Mouse (Mus musculus) liver, embryonic 16.5 days (tissue): Measurements from ENCODE around the gene Vash2. TPM values are rescaled to one million over a fixed set of nuclear protein-coding genes. Genes with fewer than 3 reads are reported as not detected.

Experiments
- ATAC-seq: fragments of 200-750 bp; cut with Nextera tagmentation; 2 replicates; pipeline ENCODE4 v1.8.0; 2017; ENCODE audit warnings: low read depth, mild to moderate bottlenecking, moderate number of reproducible peaks, moderate library complexity
- H3K27ac ChIP-seq: fragments of 300-500 bp; sonication (generic); 2 replicates; pipeline ENCODE4 v1.5.1; 2014; ENCODE audit warnings: mild to moderate bottlenecking, low read length
- H3K27me3 ChIP-seq: fragments of 300-500 bp; sonication (generic); 2 replicates; pipeline ENCODE4 v1.6.1; 2014; ENCODE audit warnings: low read depth, low read length, mixed read lengths; ENCODE audit not compliant: control insufficient read depth, insufficient read depth
- H3K36me3 ChIP-seq: fragments of 300-500 bp; sonication (generic); 2 replicates; pipeline ENCODE4 v1.6.1; 2014; ENCODE audit warnings: mild to moderate bottlenecking; ENCODE audit not compliant: control insufficient read depth, insufficient read depth
- H3K4me1 ChIP-seq: fragments of 300-500 bp; sonication (generic); 2 replicates; pipeline ENCODE4 v1.6.1; 2014; ENCODE audit warnings: low read depth, low read length, mixed read lengths; ENCODE audit not compliant: control insufficient read depth
- H3K4me2 ChIP-seq: fragments of 300-500 bp; sonication (generic); 2 replicates; pipeline ENCODE4 v1.6.1; 2014; ENCODE audit warnings: low read depth, low read length, mixed read lengths
- H3K4me3 ChIP-seq: fragments of 300-500 bp; sonication (generic); 2 replicates; pipeline ENCODE4 v1.5.1; 2014; ENCODE audit warnings: low read depth, mild to moderate bottlenecking, low read length
- H3K9ac ChIP-seq: fragments of 300-500 bp; sonication (generic); 2 replicates; pipeline ENCODE4 v1.6.1; 2014; ENCODE audit warnings: low read depth, low read length
- H3K9me3 ChIP-seq: fragments of 300-500 bp; sonication (generic); replicated peaks from 2 replicates; pipeline ENCODE4 v1.6.1; 2016; ENCODE audit warnings: low read length; ENCODE audit not compliant: control insufficient read depth
- WGBS: fragments of 180-500 bp; shearing (Covaris S2); extraction: QIAGEN DNeasy Blood & Tissue Kit; methylation state at CpG from one replicate; pipeline ENCODE4 v1.1.7; 2014; ENCODE audit not compliant: insufficient replicate concordance; 5-methylcytosine and 5-hydroxymethylcytosine counted together
- polyA plus RNA-seq: library from polyadenylated mRNA; unstranded; fragments of >200 nt; fragmentation: Nextera tagmentation; extraction: Ambion mirVana; gene quantifications from 2 replicates; pipeline ENCODE4 v1.2.1, GENCODE M21; 2015

Gene Vash2
- polyA plus RNA-seq, 1 experiment from 2014 or later: 0.94 TPM

GRCm38 (mm10) chr1:191014271-191014670 is 35.2 kb upstream of the Vash2 start:
- ATAC-seq: no peak
- WGBS: 80% methylated on average over 3 of the region's 3 CpGs
- no peak overlapping the region for H3K27ac ChIP-seq
- H3K36me3 ChIP-seq: peaks cover 3% of the 10 kb centered on the region
- no peaks in the 10 kb centered on the region for H3K9me3 ChIP-seq
- no peak overlapping the region for H3K4me2 ChIP-seq
- H3K9ac ChIP-seq: no peak overlapping the region
- H3K4me1 ChIP-seq: no peaks in the 10 kb centered on the region
- H3K27me3 ChIP-seq: no peaks in the 10 kb centered on the region
- no peak overlapping the region for H3K4me3 ChIP-seq

- H3K9me3 ChIP-seq: no peaks in the 10 kb centered on the region
- no peak overlapping the region for H3K27ac ChIP-seq
- H3K4me1 ChIP-seq: no peaks in the 10 kb centered on the region
- H3K4me3 ChIP-seq: no peak overlapping the region
- H3K9ac ChIP-seq: no peak overlapping the region
- peaks cover 14% of the 10 kb centered on the region for H3K36me3 ChIP-seq
- H3K4me2 ChIP-seq: no peak overlapping the region
- no peaks in the 10 kb centered on the region for H3K27me3 ChIP-seq
- 90% methylated on average over 5 of the region's 5 CpGs for WGBS
- no peak for ATAC-seq
These were observed 29.6 kb upstream of the Vash2 start for GRCm38 (mm10) chr1:191008707-191009106.

GRCm38 (mm10) chr1:191002201-191002600 is 23.1 kb upstream of the Vash2 start:
- no peak overlapping the region for H3K27ac ChIP-seq
- 55% methylated on average over 6 of the region's 6 CpGs for WGBS
- H3K4me3 ChIP-seq: no peak overlapping the region
- H3K36me3 ChIP-seq: no peaks in the 10 kb centered on the region
- no peak overlapping the region for H3K9ac ChIP-seq
- no peaks in the 10 kb centered on the region for H3K9me3 ChIP-seq
- no peak for ATAC-seq
- no peaks in the 10 kb centered on the region for H3K4me1 ChIP-seq
- no peaks in the 10 kb centered on the region for H3K27me3 ChIP-seq
- H3K4me2 ChIP-seq: no peak overlapping the region

- WGBS: 60% methylated on average over 3 of the region's 3 CpGs
These were observed 21.6 kb upstream of the Vash2 start for GRCm38 (mm10) chr1:191000686-191001085.

GRCm38 (mm10) chr1:190998027-190998426 is 18.9 kb upstream of the Vash2 start:
- no peaks in the 10 kb centered on the region for H3K4me1 ChIP-seq
- no peak overlapping the region for H3K4me3 ChIP-seq
- no peaks in the 10 kb centered on the region for H3K9me3 ChIP-seq
- no peaks in the 10 kb centered on the region for H3K27me3 ChIP-seq
- WGBS: 67% methylated on average over 1 of the region's 1 CpGs
- H3K9ac ChIP-seq: no peak overlapping the region
- ATAC-seq: no peak
- no peaks in the 10 kb centered on the region for H3K36me3 ChIP-seq
- no peak overlapping the region for H3K4me2 ChIP-seq
- H3K27ac ChIP-seq: no peak overlapping the region

More at GRCm38 (mm10) chr1:191000686-191001085, 21.6 kb upstream of the Vash2 start:
- Histone ChIP-seq H3K27ac (no peak overlapping the region), H3K9me3 (no peaks in the 10 kb centered on the region), H3K27me3 (no peaks in the 10 kb centered on the region), H3K4me3 (no peak overlapping the region), H3K36me3 (no peaks in the 10 kb centered on the region), H3K4me2 (no peak overlapping the region), H3K9ac (no peak overlapping the region), H3K4me1 (no peaks in the 10 kb centered on the region)
- ATAC-seq: no peak

GRCm38 (mm10) chr1:190996346-190996877 is 17.3 kb upstream of the Vash2 start:
- no peaks in the 10 kb centered on the region for H3K4me1 ChIP-seq
- no peak overlapping the region for H3K4me3 ChIP-seq
- H3K4me2 ChIP-seq: no peak overlapping the region
- no peaks in the 10 kb centered on the region for H3K27me3 ChIP-seq
- 52% methylated on average over 6 of the region's 6 CpGs for WGBS
- no peak overlapping the region for H3K9ac ChIP-seq
- no peaks in the 10 kb centered on the region for H3K9me3 ChIP-seq
- H3K27ac ChIP-seq: no peak overlapping the region
- no peaks in the 10 kb centered on the region for H3K36me3 ChIP-seq
- no peak for ATAC-seq

GRCm38 (mm10) chr1:190995548-190995947 is 16.5 kb upstream of the Vash2 start:
- 72% methylated on average over 7 of the region's 7 CpGs for WGBS
- no peaks in the 10 kb centered on the region for H3K27me3 ChIP-seq
- ATAC-seq: no peak

GRCm38 (mm10) chr1:190989437-190990082 is 10.5 kb upstream of the Vash2 start:
- no peak overlapping the region for H3K4me2 ChIP-seq
- H3K9ac ChIP-seq: no peak overlapping the region
- no peak overlapping the region for H3K4me3 ChIP-seq
- H3K4me1 ChIP-seq: no peaks in the 10 kb centered on the region
- H3K27me3 ChIP-seq: no peaks in the 10 kb centered on the region
- 61% methylated on average over 9 of the region's 9 CpGs for WGBS
- H3K9me3 ChIP-seq: no peaks in the 10 kb centered on the region
- H3K36me3 ChIP-seq: no peaks in the 10 kb centered on the region
- H3K27ac ChIP-seq: no peak overlapping the region
- no peak for ATAC-seq

More at GRCm38 (mm10) chr1:190995548-190995947, 16.5 kb upstream of the Vash2 start:
- Histone ChIP-seq H3K4me3 (no peak overlapping the region), H3K9me3 (no peaks in the 10 kb centered on the region), H3K9ac (no peak overlapping the region), H3K4me1 (no peaks in the 10 kb centered on the region), H3K27ac (no peak overlapping the region), H3K4me2 (no peak overlapping the region), H3K36me3 (no peaks in the 10 kb centered on the region)

GRCm38 (mm10) chr1:190981412-190981811 is 2.3 kb upstream of the Vash2 start:
- Histone ChIP-seq H3K4me2 (no peak overlapping the region), H3K4me1 (peaks cover 5% of the 10 kb centered on the region), H3K9me3 (no peaks in the 10 kb centered on the region), H3K27ac (no peak overlapping the region), H3K27me3 (peaks cover 48% of the 10 kb centered on the region), H3K36me3 (no peaks in the 10 kb centered on the region), H3K4me3 (no peak overlapping the region), H3K9ac (no peak overlapping the region)
- WGBS: 60% methylated on average over 4 of the region's 4 CpGs
- ATAC-seq: no peak
